Mouse (Mus musculus) intestine, embryonic 16.5 days (tissue): ENCODE data around the gene Col4a2. TPM values are rescaled to one million over a fixed set of nuclear protein-coding genes. Genes with fewer than 3 reads are reported as not detected.

ENCODE experiments used
- ATAC-seq: fragments of 200-750 bp; cut with Nextera tagmentation; 2 replicates; pipeline ENCODE4 v1.8.0; 2017; ENCODE audit warnings: moderate TSS enrichment, moderate library complexity
- H3K27ac ChIP-seq: fragments of 300-500 bp; sonication (generic); 2 replicates; pipeline ENCODE4 v1.5.1; 2014; ENCODE audit warnings: mild to moderate bottlenecking, low read length
- H3K27me3 ChIP-seq: fragments of 300-500 bp; sonication (generic); replicated peaks from 2 replicates; pipeline ENCODE4 v1.6.1; 2014; ENCODE audit warnings: low read length, control low read depth, mixed read lengths; ENCODE audit not compliant: control insufficient read depth, insufficient read depth
- H3K36me3 ChIP-seq: fragments of 300-500 bp; sonication (generic); 2 replicates; pipeline ENCODE4 v1.6.1; 2014; ENCODE audit warnings: low read length, control low read depth; ENCODE audit not compliant: control insufficient read depth, insufficient read depth
- H3K4me1 ChIP-seq: fragments of 300-500 bp; sonication (generic); 2 replicates; pipeline ENCODE4 v1.6.1; 2014; ENCODE audit warnings: low read length, control low read depth, mixed read lengths; ENCODE audit not compliant: control insufficient read depth, insufficient read depth
- H3K4me2 ChIP-seq: fragments of 300-500 bp; sonication (generic); 2 replicates; pipeline ENCODE4 v1.6.1; 2014; ENCODE audit warnings: low read depth, low read length, control low read depth
- H3K4me3 ChIP-seq: fragments of 300-500 bp; sonication (generic); 2 replicates; pipeline ENCODE4 v1.5.1; 2014; ENCODE audit warnings: mild to moderate bottlenecking, low read length
- H3K9ac ChIP-seq: fragments of 300-500 bp; sonication (generic); 2 replicates; pipeline ENCODE4 v1.6.1; 2014; ENCODE audit warnings: low read depth, low read length
- H3K9me3 ChIP-seq: fragments of 300-500 bp; sonication (generic); 2 replicates; pipeline ENCODE4 v1.6.1; 2016; ENCODE audit warnings: low read length, control low read depth; ENCODE audit not compliant: control insufficient read depth
- WGBS: fragments of 180-500 bp; shearing (Covaris S2); extraction: QIAGEN DNeasy Blood & Tissue Kit; methylation state at CpG from one replicate; pipeline ENCODE4 v1.1.7; 2014; 5-methylcytosine and 5-hydroxymethylcytosine counted together
- polyA plus RNA-seq: library from polyadenylated mRNA; unstranded; fragments of >200 nt; fragmentation: Nextera tagmentation; extraction: Ambion mirVana; gene quantifications from 2 replicates; pipeline ENCODE4 v1.2.1, GENCODE M21; 2015

The Col4a2 gene
- polyA plus RNA-seq, 1 experiment from 2014 or later = 39.1 TPM

- Histone ChIP-seq H3K4me1 (peaks cover 15% of the 10 kb centered on the region), H3K9me3 (no peaks in the 10 kb centered on the region), H3K27ac (no peak overlapping the region), H3K36me3 (0 out of 2 replicates have a peak, but pooled peaks cover 2% of the 10 kb centered on the region), H3K9ac (no peak overlapping the region), H3K4me2 (peak overlapping the region; percentile 85; the same call in 1 of the 2 replicates), H3K4me3 (no peak overlapping the region), H3K27me3 (peaks cover 11% of the 10 kb centered on the region)
- ATAC-seq = no peak
- 79% methylated on average over 16 of the region's 16 CpGs for WGBS
Observed at GRCm38 (mm10) chr8:11315179-11315943, 2.8 kb downstream of the Col4a2 start.

- Histone ChIP-seq H3K4me1 (peaks cover 11% of the 10 kb centered on the region), H3K4me3 (no peak overlapping the region), H3K36me3 (0 out of 2 replicates have a peak, but pooled peaks cover 2% of the 10 kb centered on the region), H3K9me3 (no peaks in the 10 kb centered on the region), H3K27ac (no peak overlapping the region), H3K9ac (no peak overlapping the region), H3K4me2 (peak overlapping the region; percentile 19; the same call in 1 of the 2 replicates), H3K27me3 (peaks cover 11% of the 10 kb centered on the region)
- no peak for ATAC-seq
- 73% methylated on average over 6 of the region's 6 CpGs for WGBS
Observed at GRCm38 (mm10) chr8:11316118-11316517, 3.5 kb downstream of the Col4a2 start.

GRCm38 (mm10) chr8:11319405-11319804 is 6.8 kb downstream of the Col4a2 start:
- no peak overlapping the region for H3K4me2 ChIP-seq
- H3K9ac ChIP-seq = no peak overlapping the region
- H3K27ac ChIP-seq = no peak overlapping the region
- no peaks in the 10 kb centered on the region for H3K9me3 ChIP-seq
- H3K36me3 ChIP-seq = 0 out of 2 replicates have a peak, but pooled peaks cover 2% of the 10 kb centered on the region
- no peak for ATAC-seq
- H3K4me1 ChIP-seq = peaks cover 15% of the 10 kb centered on the region; the same call in 1 of the 2 replicates
- 86% methylated on average over 11 of the region's 11 CpGs for WGBS
- 0 out of 2 replicates have a peak, but pooled peaks cover 3% of the 10 kb centered on the region for H3K27me3 ChIP-seq
- H3K4me3 ChIP-seq = no peak overlapping the region

GRCm38 (mm10) chr8:11321841-11322240 is 9.2 kb downstream of the Col4a2 start:
- 84% methylated on average over 7 of the region's 7 CpGs for WGBS
- no peak overlapping the region for H3K27ac ChIP-seq
- ATAC-seq = no peak
- H3K9me3 ChIP-seq = no peaks in the 10 kb centered on the region
- H3K27me3 ChIP-seq = no peaks in the 10 kb centered on the region
- H3K4me2 ChIP-seq = no peak overlapping the region
- H3K4me1 ChIP-seq = peaks cover 9% of the 10 kb centered on the region; the same call in 1 of the 2 replicates
- 0 out of 2 replicates have a peak, but pooled peaks cover 2% of the 10 kb centered on the region for H3K36me3 ChIP-seq
- no peak overlapping the region for H3K9ac ChIP-seq
- no peak overlapping the region for H3K4me3 ChIP-seq

GRCm38 (mm10) chr8:11322724-11323585 is 10.3 kb downstream of the Col4a2 start:
- H3K27me3 ChIP-seq = no peaks in the 10 kb centered on the region
- peaks cover 10% of the 10 kb centered on the region for H3K4me1 ChIP-seq
- no peak overlapping the region for H3K27ac ChIP-seq

GRCm38 (mm10) chr8:11323681-11324080 is 11.1 kb downstream of the Col4a2 start:
- Histone ChIP-seq H3K4me1 (peaks cover 11% of the 10 kb centered on the region), H3K9ac (no peak overlapping the region), H3K27ac (no peak overlapping the region), H3K27me3 (no peaks in the 10 kb centered on the region), H3K9me3 (no peaks in the 10 kb centered on the region), H3K4me3 (no peak overlapping the region), H3K36me3 (no peaks in the 10 kb centered on the region), H3K4me2 (no peak overlapping the region)
- ATAC-seq = no peak
- WGBS = 65% methylated on average over 1 of the region's 1 CpGs

More at GRCm38 (mm10) chr8:11322724-11323585, 10.3 kb downstream of the Col4a2 start:
- Histone ChIP-seq H3K4me2 (no peak overlapping the region), H3K9me3 (no peaks in the 10 kb centered on the region), H3K4me3 (no peak overlapping the region), H3K9ac (no peak overlapping the region), H3K36me3 (no peaks in the 10 kb centered on the region)
- WGBS = 82% methylated on average over 5 of the region's 5 CpGs
- ATAC-seq = no peak

- H3K4me2 ChIP-seq = no peak overlapping the region
- no peaks in the 10 kb centered on the region for H3K36me3 ChIP-seq
- 80% methylated on average over 6 of the region's 6 CpGs for WGBS
- H3K27ac ChIP-seq = no peak overlapping the region
- ATAC-seq = no peak
- peaks cover 11% of the 10 kb centered on the region for H3K4me1 ChIP-seq
- H3K4me3 ChIP-seq = no peak overlapping the region
- H3K9me3 ChIP-seq = no peaks in the 10 kb centered on the region
- no peak overlapping the region for H3K9ac ChIP-seq
- no peaks in the 10 kb centered on the region for H3K27me3 ChIP-seq
Observed at GRCm38 (mm10) chr8:11324801-11325395, 12.3 kb downstream of the Col4a2 start.

- Histone ChIP-seq H3K4me3 (no peak overlapping the region), H3K4me2 (no peak overlapping the region), H3K27me3 (no peaks in the 10 kb centered on the region), H3K36me3 (no peaks in the 10 kb centered on the region), H3K9me3 (no peaks in the 10 kb centered on the region), H3K9ac (no peak overlapping the region), H3K27ac (no peak overlapping the region), H3K4me1 (peaks cover 18% of the 10 kb centered on the region)
- 50% methylated on average over 4 of the region's 4 CpGs for WGBS
- peak; percentile 53 for ATAC-seq
Observed at GRCm38 (mm10) chr8:11327298-11327697, 14.7 kb downstream of the Col4a2 start.
